Mouse (Mus musculus) layer of hippocampus, adult 2 months (tissue): Measurements from ENCODE around the gene Zfyve28. TPM values are rescaled to one million over a fixed set of nuclear protein-coding genes. Genes with fewer than 3 reads are reported as not detected.

Experiments
- DNase-seq, 2 experiments: peaks; one replicate each; pipeline ENCODE4 v3.0.0; 2022; ENCODE audit warnings: low spot score in 2 of 2
- H3K27ac ChIP-seq: fragments of 200-600 bp; 2 replicates; pipeline ENCODE4 v1.8.1; 2022
- H3K4me3 ChIP-seq: fragments of 200-600 bp; 2 replicates; pipeline ENCODE4 v1.8.1; 2022; ENCODE audit warnings: mild to moderate bottlenecking
- CTCF ChIP-seq: fragments of 200-600 bp; conservative IDR thresholded peaks from 2 replicates; pipeline ENCODE4 v1.8.1; 2022; ENCODE audit warnings: antibody characterized with exemption, mild to moderate bottlenecking, moderate library complexity
- total RNA-seq, 2 experiments: library from RNA; stranded (reverse); gene quantifications; 2 replicates each; pipeline ENCODE4 v1.2.3; 2021

Gene Zfyve28
- total RNA-seq, 2 experiments from 2014 or later, result 35.0 to 35.8 TPM

- H3K4me3 ChIP-seq, result no peak overlapping the region
- DNase-seq, result no peak
- no peak for TF ChIP-seq CTCF
- no peak overlapping the region for H3K27ac ChIP-seq
These were observed 9.0 kb downstream of the Zfyve28 start for GRCm38 (mm10) chr5:34279214-34279613.

- no peak for DNase-seq
- TF ChIP-seq CTCF, result no peak
- Histone ChIP-seq H3K27ac (no peak overlapping the region), H3K4me3 (no peak overlapping the region)
These were observed 10.2 kb downstream of the Zfyve28 start for GRCm38 (mm10) chr5:34278058-34278457.

- Histone ChIP-seq H3K4me3 (no peak overlapping the region), H3K27ac (peak overlapping the region; percentile 53)
- peak in 1 of 2 experiments; percentile 66 for DNase-seq
- TF ChIP-seq CTCF, result no peak
These were observed 11.5 kb downstream of the Zfyve28 start for GRCm38 (mm10) chr5:34276746-34277145.

GRCm38 (mm10) chr5:34276191-34276590 is 12.1 kb downstream of the Zfyve28 start:
- no peak overlapping the region for H3K4me3 ChIP-seq
- TF ChIP-seq CTCF, result no peak
- DNase-seq, result no peak
- peak overlapping the region; percentile 53 for H3K27ac ChIP-seq

- Histone ChIP-seq H3K27ac (peak overlapping the region; percentile 44), H3K4me3 (no peak overlapping the region)
- DNase-seq, result no peak
- TF ChIP-seq CTCF, result no peak
These were observed 13.5 kb downstream of the Zfyve28 start for GRCm38 (mm10) chr5:34274676-34275293.

GRCm38 (mm10) chr5:34274268-34274667 is 14.0 kb downstream of the Zfyve28 start:
- TF ChIP-seq CTCF, result no peak
- peak overlapping the region; percentile 44 for H3K27ac ChIP-seq

GRCm38 (mm10) chr5:34273251-34273681 is 15.0 kb downstream of the Zfyve28 start:
- H3K4me3 ChIP-seq, result no peak overlapping the region
- TF ChIP-seq CTCF, result no peak
- no peak for DNase-seq
- H3K27ac ChIP-seq, result peak overlapping the region; percentile 44; the same call in 1 of the 2 replicates

More at GRCm38 (mm10) chr5:34274268-34274667, 14.0 kb downstream of the Zfyve28 start:
- no peak for DNase-seq
- H3K4me3 ChIP-seq, result no peak overlapping the region

- no peak overlapping the region for H3K27ac ChIP-seq
- no peak overlapping the region for H3K4me3 ChIP-seq
- DNase-seq, result no peak
- TF ChIP-seq CTCF, result peak; percentile 68
These were observed 16.5 kb downstream of the Zfyve28 start for GRCm38 (mm10) chr5:34271743-34272142.

GRCm38 (mm10) chr5:34269921-34270465 is 18.3 kb downstream of the Zfyve28 start:
- Histone ChIP-seq H3K27ac (no peak overlapping the region), H3K4me3 (no peak overlapping the region)
- DNase-seq, result no peak
- no peak for TF ChIP-seq CTCF

- no peak overlapping the region for H3K4me3 ChIP-seq
- no peak overlapping the region for H3K27ac ChIP-seq
- DNase-seq, result no peak
- TF ChIP-seq CTCF, result no peak
These were observed 18.9 kb downstream of the Zfyve28 start for GRCm38 (mm10) chr5:34269197-34269920.

- no peak for TF ChIP-seq CTCF
- H3K4me3 ChIP-seq, result no peak overlapping the region
- no peak for DNase-seq
- no peak overlapping the region for H3K27ac ChIP-seq
These were observed 22.2 kb downstream of the Zfyve28 start for GRCm38 (mm10) chr5:34266065-34266464.

- no peak for TF ChIP-seq CTCF
- DNase-seq, result no peak
- Histone ChIP-seq H3K4me3 (no peak overlapping the region), H3K27ac (no peak overlapping the region)
These were observed 29.0 kb downstream of the Zfyve28 start for GRCm38 (mm10) chr5:34259172-34259816.

GRCm38 (mm10) chr5:34255189-34255588 is 33.1 kb downstream of the Zfyve28 start:
- no peak for DNase-seq
- TF ChIP-seq CTCF, result peak; percentile 67
- Histone ChIP-seq H3K4me3 (no peak overlapping the region), H3K27ac (no peak overlapping the region)
